Mouse (Mus musculus): ENCODE results near the gene Gm18596. TPM values are rescaled to one million over a fixed set of nuclear protein-coding genes. Genes with fewer than 3 reads are reported as not detected.
"Not testable (repeated sequence)": the region's sequence is repeated elsewhere in the genome, so short reads cannot be mapped to it uniquely, and the experiment has no call there.

The Gm18596 gene
- not detected in 2 replicates for polyA plus RNA-seq (2015; fragmentation: Nextera tagmentation; extraction: Ambion mirVana)

- H3K36me3 ChIP-seq; H3K4me2 ChIP-seq; ATAC-seq (ENCODE audit: extremely low read depth, insufficient number of reproducible peaks, low FRiP score, low TSS enrichment); H3K9ac ChIP-seq; H3K4me3 ChIP-seq; H3K27me3 ChIP-seq (replicated peaks); H3K4me1 ChIP-seq; H3K9me3 ChIP-seq; H3K27ac ChIP-seq (replicated peaks): not testable (repeated sequence)
- 49% methylated on average over 5 of the region's 5 CpGs for WGBS
Measured at GRCm38 (mm10) chr10:77741924-77742688, at the start of gene Gm18596. Gene Gm18596 (minus strand): TSS chr10:77742638.

GRCm38 (mm10) chr10:77788621-77789020, 46.2 kb upstream of the Gm18596 start:
- Histone ChIP-seq H3K36me3 (no peaks in the 10 kb centered on the region), H3K4me1 (no peaks in the 10 kb centered on the region), H3K9me3 (no peaks in the 10 kb centered on the region), H3K4me3 (no peak overlapping the region), H3K4me2 (no peak overlapping the region), H3K27ac (replicated peaks) (no peak overlapping the region), H3K9ac (no peak overlapping the region), H3K27me3 (replicated peaks) (no peaks in the 10 kb centered on the region)
- ATAC-seq (ENCODE audit: extremely low read depth, insufficient number of reproducible peaks, low FRiP score, low TSS enrichment): no peak
- 63% methylated on average over 2 of the region's 2 CpGs for whole genome bisulfite sequencing

GRCm38 (mm10) chr10:77787876-77788275, 45.4 kb upstream of the Gm18596 start, which contains the start of gene Gm7137:
Gene Gm7137 (minus strand): TSS chr10:77788200.
- not testable (repeated sequence) for H3K36me3 ChIP-seq; H3K4me3 ChIP-seq; H3K4me2 ChIP-seq; H3K9me3 ChIP-seq; H3K27me3 ChIP-seq (replicated peaks); H3K27ac ChIP-seq (replicated peaks); H3K9ac ChIP-seq; ATAC-seq (ENCODE audit: extremely low read depth, insufficient number of reproducible peaks, low FRiP score, low TSS enrichment); H3K4me1 ChIP-seq
- WGBS: 91% methylated on average over 1 of the region's 1 CpGs

DNA sequence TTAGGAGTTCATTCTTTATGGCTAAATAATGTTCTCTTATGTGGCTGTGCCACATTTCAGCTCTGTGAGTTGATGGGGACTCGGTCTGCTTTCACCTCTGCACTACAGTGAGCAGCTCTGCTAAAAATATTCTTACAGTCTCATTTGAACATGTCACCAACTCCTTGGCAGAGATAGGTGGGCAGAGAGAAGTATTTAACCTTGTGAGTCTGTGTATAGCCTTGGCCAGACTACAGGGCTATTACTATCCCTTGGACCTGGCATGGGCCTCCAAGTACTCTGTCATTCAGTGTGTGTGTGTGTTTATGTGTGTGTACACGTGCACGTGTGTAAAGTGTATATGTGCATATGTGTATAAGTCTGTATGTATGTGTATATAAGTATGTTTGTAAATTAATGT, 41.0 kb upstream of the Gm18596 start:
- H3K27ac ChIP-seq (replicated peaks); H3K4me2 ChIP-seq; H3K9ac ChIP-seq; ATAC-seq (ENCODE audit: extremely low read depth, insufficient number of reproducible peaks, low FRiP score, low TSS enrichment); H3K4me3 ChIP-seq; H3K36me3 ChIP-seq; H3K9me3 ChIP-seq; H3K27me3 ChIP-seq (replicated peaks); H3K4me1 ChIP-seq: not testable (repeated sequence)
- WGBS: 35% methylated on average over 1 of the region's 3 CpGs

DNA sequence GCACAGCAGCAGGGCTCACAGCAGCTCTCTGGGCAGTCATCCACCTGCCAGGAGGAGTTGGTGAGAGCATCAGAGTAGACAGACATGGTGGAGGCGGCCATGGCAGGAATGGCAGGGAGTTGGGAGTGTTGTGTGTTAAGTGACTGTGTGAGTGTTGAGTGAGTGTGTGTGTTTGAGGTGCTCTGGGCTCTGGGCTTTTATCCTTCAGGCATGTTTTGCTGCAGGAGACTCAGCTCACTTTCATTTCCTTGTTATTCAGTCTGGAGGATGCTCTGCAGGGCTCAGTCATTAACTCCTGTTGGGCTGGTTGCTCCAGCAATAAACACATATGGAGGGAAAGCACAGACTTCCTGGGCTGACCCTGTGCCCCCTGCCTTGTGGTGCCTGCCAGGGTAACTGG, 40.0 kb upstream of the Gm18596 start, which contains the start of gene Gm3250:
Gm3250 (minus strand) TSS at position 101 of the 400 bp plus-strand sequence.
- H3K27ac ChIP-seq (replicated peaks); H3K27me3 ChIP-seq (replicated peaks); H3K4me3 ChIP-seq; H3K9ac ChIP-seq; H3K9me3 ChIP-seq; H3K4me2 ChIP-seq; H3K4me1 ChIP-seq; ATAC-seq (ENCODE audit: extremely low read depth, insufficient number of reproducible peaks, low FRiP score, low TSS enrichment); H3K36me3 ChIP-seq: not testable (repeated sequence)
- 40% methylated on average over 1 of the region's 1 CpGs for WGBS

DNA sequence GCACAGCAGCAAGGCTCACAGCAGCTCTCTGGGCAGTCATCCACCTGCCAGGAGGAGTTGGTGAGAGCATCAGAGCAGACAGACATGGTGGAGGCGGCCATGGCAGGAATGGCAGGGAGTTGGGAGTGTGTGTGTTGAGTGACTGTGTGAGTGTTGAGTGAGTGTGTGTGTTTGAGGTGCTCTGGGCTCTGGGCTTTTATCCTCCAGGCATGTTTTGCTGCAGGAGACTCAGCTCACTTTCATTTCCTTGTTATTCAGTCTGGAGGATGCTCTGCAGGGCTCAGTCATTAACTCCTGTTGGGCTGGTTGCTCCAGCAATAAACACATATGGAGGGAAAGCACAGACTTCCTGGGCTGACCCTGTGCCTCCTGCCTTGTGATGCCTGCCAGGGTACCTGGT, 34.4 kb upstream of the Gm18596 start, which contains the start of gene Gm7138:
Gm7138 (minus strand) TSS at position 101 of the 400 bp plus-strand sequence.
- ATAC-seq (ENCODE audit: extremely low read depth, insufficient number of reproducible peaks, low FRiP score, low TSS enrichment); H3K4me3 ChIP-seq; H3K9me3 ChIP-seq; H3K4me2 ChIP-seq; H3K4me1 ChIP-seq; H3K27me3 ChIP-seq (replicated peaks); H3K9ac ChIP-seq; H3K27ac ChIP-seq (replicated peaks); H3K36me3 ChIP-seq: not testable (repeated sequence)
- 67% methylated on average over 1 of the region's 1 CpGs for WGBS

- not testable (repeated sequence) for H3K4me1 ChIP-seq; H3K9ac ChIP-seq; ATAC-seq (ENCODE audit: extremely low read depth, insufficient number of reproducible peaks, low FRiP score, low TSS enrichment); H3K4me2 ChIP-seq; H3K9me3 ChIP-seq; H3K36me3 ChIP-seq; H3K27me3 ChIP-seq (replicated peaks); H3K4me3 ChIP-seq; H3K27ac ChIP-seq (replicated peaks)
- WGBS: 31% methylated on average over 1 of the region's 3 CpGs
Measured at GRCm38 (mm10) chr10:77772142-77772541, 29.7 kb upstream of the Gm18596 start.

DNA sequence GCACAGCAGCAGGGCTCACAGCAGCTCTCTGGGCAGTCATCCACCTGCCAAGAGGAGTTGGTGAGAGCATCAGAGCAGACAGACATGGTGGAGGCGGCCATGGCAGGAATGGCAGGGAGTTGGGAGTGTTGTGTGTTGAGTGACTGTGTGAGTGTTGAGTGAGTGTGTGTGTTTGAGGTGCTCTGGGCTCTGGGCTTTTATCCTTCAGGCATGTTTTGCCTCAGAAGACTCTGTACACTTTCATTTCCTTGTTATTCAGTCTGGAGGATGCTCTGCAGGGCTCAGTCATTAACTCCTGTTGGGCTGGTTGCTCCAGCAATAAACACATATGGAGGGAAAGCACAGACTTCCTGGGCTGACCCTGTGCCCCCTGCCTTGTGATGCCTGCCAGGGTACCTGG, 28.8 kb upstream of the Gm18596 start, which contains the start of gene Gm3238:
Gm3238 (minus strand) TSS at position 101 of the 400 bp plus-strand sequence.
- H3K4me3 ChIP-seq; H3K27me3 ChIP-seq (replicated peaks); H3K9me3 ChIP-seq; H3K27ac ChIP-seq (replicated peaks); H3K9ac ChIP-seq; H3K4me1 ChIP-seq; ATAC-seq (ENCODE audit: extremely low read depth, insufficient number of reproducible peaks, low FRiP score, low TSS enrichment); H3K4me2 ChIP-seq; H3K36me3 ChIP-seq: not testable (repeated sequence)
- 45% methylated on average over 1 of the region's 1 CpGs for WGBS

DNA sequence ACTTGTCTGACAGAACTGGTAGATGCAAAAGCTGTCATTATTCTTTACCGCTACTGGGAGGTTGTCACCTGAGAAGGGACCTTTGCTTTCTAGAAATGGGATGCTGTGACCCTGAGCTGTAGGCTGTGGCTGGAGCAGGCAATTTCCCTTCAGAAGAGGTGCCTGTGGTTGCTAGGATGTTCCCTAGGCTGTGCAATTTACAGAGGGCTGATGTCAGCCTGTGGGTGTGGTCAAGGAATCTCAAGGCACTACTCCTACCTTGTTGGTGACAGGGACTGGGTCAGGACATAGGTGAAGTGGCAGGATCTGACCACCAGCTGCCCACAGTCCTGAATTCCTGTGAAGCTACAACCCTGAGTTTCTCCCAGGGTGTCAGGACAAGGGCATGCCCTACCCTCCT, 27.3 kb upstream of the Gm18596 start:
- Histone ChIP-seq H3K9ac (no peak overlapping the region), H3K9me3 (0 out of 2 replicates have a peak, but pooled peaks cover 3% of the 10 kb centered on the region), H3K27ac (replicated peaks) (no peak overlapping the region), H3K4me3 (no peak overlapping the region), H3K36me3 (no peaks in the 10 kb centered on the region), H3K4me1 (0 out of 2 replicates have a peak, but pooled peaks cover 3% of the 10 kb centered on the region), H3K27me3 (replicated peaks) (no peaks in the 10 kb centered on the region), H3K4me2 (no peak overlapping the region)
- no peak for ATAC-seq (ENCODE audit: extremely low read depth, insufficient number of reproducible peaks, low FRiP score, low TSS enrichment)
- WGBS: 84% methylated on average over 1 of the region's 1 CpGs

DNA sequence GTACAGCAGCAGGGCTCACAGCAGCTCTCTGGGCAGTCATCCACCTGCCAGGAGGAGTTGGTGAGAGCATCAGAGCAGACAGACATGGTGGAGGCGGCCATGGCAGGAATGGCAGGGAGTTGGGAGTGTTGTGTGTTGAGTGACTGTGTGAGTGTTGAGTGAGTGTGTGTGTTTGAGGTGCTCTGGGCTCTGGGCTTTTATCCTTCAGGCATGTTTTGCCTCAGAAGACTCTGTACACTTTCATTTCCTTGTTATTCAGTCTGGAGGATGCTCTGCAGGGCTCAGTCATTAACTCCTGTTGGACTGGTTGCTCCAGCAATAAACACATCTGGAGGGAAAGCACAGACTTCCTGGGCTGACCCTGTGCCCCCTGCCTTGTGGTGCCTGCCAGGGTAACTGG, 17.1 kb upstream of the Gm18596 start, which contains the start of gene Gm3233:
Gm3233 (minus strand) TSS at position 101 of the 400 bp plus-strand sequence.
- not testable (repeated sequence) for H3K27me3 ChIP-seq (replicated peaks); H3K9ac ChIP-seq; H3K9me3 ChIP-seq; H3K27ac ChIP-seq (replicated peaks); ATAC-seq (ENCODE audit: extremely low read depth, insufficient number of reproducible peaks, low FRiP score, low TSS enrichment); H3K4me3 ChIP-seq; H3K36me3 ChIP-seq; H3K4me2 ChIP-seq; H3K4me1 ChIP-seq
- WGBS: no CpG with 5 or more reads among the region's 1 CpGs

GRCm38 (mm10) chr10:77753448-77753847, 11.0 kb upstream of the Gm18596 start:
- Histone ChIP-seq H3K4me2 (no peak overlapping the region), H3K27ac (replicated peaks) (no peak overlapping the region), H3K36me3 (no peaks in the 10 kb centered on the region), H3K27me3 (replicated peaks) (no peaks in the 10 kb centered on the region), H3K9me3 (no peaks in the 10 kb centered on the region), H3K9ac (no peak overlapping the region), H3K4me1 (no peaks in the 10 kb centered on the region), H3K4me3 (no peak overlapping the region)
- no peak for ATAC-seq (ENCODE audit: extremely low read depth, insufficient number of reproducible peaks, low FRiP score, low TSS enrichment)

DNA sequence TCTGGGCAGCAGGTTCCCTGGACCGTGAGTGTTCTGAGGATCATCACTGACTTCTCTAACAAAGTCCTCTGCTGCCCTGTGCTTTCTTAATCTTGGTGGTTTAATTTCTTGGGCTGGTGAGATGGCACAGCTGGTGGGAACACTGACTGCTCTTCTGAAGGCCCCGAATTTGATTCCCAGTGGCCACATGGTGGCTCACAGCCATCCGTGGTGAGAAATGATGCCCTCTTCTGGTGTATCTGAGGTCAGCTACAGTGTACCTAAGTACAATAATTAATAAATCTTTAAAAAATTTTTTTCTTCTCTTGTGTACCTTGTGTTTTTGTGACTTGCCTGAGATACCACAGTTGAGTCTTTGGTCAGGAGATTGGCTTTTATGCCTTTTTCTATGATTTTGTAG, 9.9 kb upstream of the Gm18596 start:
- H3K36me3 ChIP-seq; H3K4me3 ChIP-seq; H3K4me1 ChIP-seq; H3K9me3 ChIP-seq; H3K9ac ChIP-seq; H3K4me2 ChIP-seq; ATAC-seq (ENCODE audit: extremely low read depth, insufficient number of reproducible peaks, low FRiP score, low TSS enrichment); H3K27ac ChIP-seq (replicated peaks); H3K27me3 ChIP-seq (replicated peaks): not testable (repeated sequence)
- 47% methylated on average over 3 of the region's 3 CpGs for WGBS

All from heart, embryonic 13.5 days (tissue).